Mouse (Mus musculus) liver, adult 2 months (tissue): ENCODE measurements around the gene Grwd1. TPM values are rescaled to one million over a fixed set of nuclear protein-coding genes. Genes with fewer than 3 reads are reported as not detected.

Experiments used
- DNase-seq: peaks from one replicate; pipeline ENCODE4 v3.0.0-alpha.2; 2011; ENCODE audit warnings: low read depth, low spot score; ENCODE audit errors: extremely low read depth
- H3K27ac ChIP-seq: fragments of 200-500 bp; replicated peaks from 2 replicates; pipeline ENCODE4 v1.5.1; 2012; ENCODE audit warnings: low read depth, mild to moderate bottlenecking, control low read depth, inconsistent platforms, low read length; ENCODE audit not compliant: insufficient read depth
- H3K27me3 ChIP-seq: fragments of 200-500 bp; 2 replicates; pipeline ENCODE4 v1.6.1; 2012; ENCODE audit warnings: mild to moderate bottlenecking, moderate library complexity, low read length, inconsistent platforms; ENCODE audit not compliant: control insufficient read depth, insufficient read depth
- H3K36me3 ChIP-seq: fragments of 200-500 bp; 2 replicates; pipeline ENCODE4 v1.6.1; 2012; ENCODE audit warnings: low read length, inconsistent platforms; ENCODE audit not compliant: control insufficient read depth, insufficient read depth
- H3K4me1 ChIP-seq: fragments of 200-500 bp; 2 replicates; pipeline ENCODE4 v1.6.1; 2011; ENCODE audit warnings: low read length; ENCODE audit not compliant: control insufficient read depth, insufficient read depth
- H3K4me3 ChIP-seq: fragments of 200-500 bp; 2 replicates; pipeline ENCODE4 v1.5.1; 2011; ENCODE audit warnings: low read depth, mild to moderate bottlenecking, control low read depth, low read length, moderate library complexity; ENCODE audit not compliant: insufficient read depth
- H3K79me2 ChIP-seq: fragments of 200-500 bp; 2 replicates; pipeline ENCODE4 v1.6.1; 2012; ENCODE audit warnings: inconsistent platforms, mild to moderate bottlenecking, low read length, moderate library complexity; ENCODE audit not compliant: control insufficient read depth, insufficient read depth
- H3K9ac ChIP-seq: fragments of 200-500 bp; 2 replicates; pipeline ENCODE4 v1.6.1; 2012; ENCODE audit warnings: low read depth, mild to moderate bottlenecking, control low read depth, inconsistent platforms, low read length
- CTCF ChIP-seq: fragments of 200-500 bp; IDR thresholded peaks from 2 replicates; pipeline ENCODE4 v1.5.1; 2011; ENCODE audit warnings: low read depth, low read length, control low read depth
- POLR2A ChIP-seq: fragments of 200-500 bp; IDR thresholded peaks from 2 replicates; pipeline ENCODE4 v1.6.1; 2011; ENCODE audit warnings: low read length, control low read depth; ENCODE audit not compliant: insufficient read depth; ENCODE audit errors: extremely low read depth
- WGBS: fragments of 180-500 bp; shearing (Covaris S2); methylation state at CpG from one replicate; pipeline ENCODE4 v1.1.7; 2018; 5-methylcytosine and 5-hydroxymethylcytosine counted together
- polyA plus RNA-seq: library from polyadenylated mRNA; depleted of rRNA; stranded (reverse); fragments of >200 nt; gene quantifications from 2 replicates; pipeline ENCODE4 v1.2.3, GENCODE M21; 2012
- total RNA-seq: library from RNA; depleted of rRNA; stranded (reverse); fragments of >200 nt; gene quantifications from 2 replicates; pipeline ENCODE4 v1.2.3, GENCODE M21; 2014

Gene Grwd1
- total and polyA plus RNA-seq, 2 experiments, result 5.3 to 11.0 TPM

DNA sequence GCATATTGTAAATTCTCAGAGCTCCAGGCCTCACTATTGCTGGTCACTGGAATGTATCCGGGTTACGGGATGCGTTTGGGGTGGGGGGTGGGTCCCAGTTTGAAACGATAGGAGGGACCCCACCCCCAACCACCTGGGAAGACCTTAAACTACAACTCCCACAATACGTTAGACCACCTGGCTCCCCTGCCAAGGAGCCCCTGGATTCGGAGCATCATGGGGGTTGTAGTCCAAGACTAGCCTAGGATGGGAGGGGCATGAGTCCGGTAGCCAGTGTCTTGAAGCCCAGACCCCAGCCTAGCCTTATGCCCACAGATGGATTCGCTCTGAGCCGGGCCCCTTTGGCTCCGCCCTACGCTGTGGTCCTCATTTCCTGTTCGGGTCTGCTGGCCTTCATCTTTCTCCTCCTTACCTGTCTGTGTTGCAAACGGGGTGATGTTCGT lies 44.6 kb downstream of the Grwd1 start:
- H3K4me3 ChIP-seq, result no peak overlapping the region
- H3K27ac ChIP-seq, result no peak overlapping the region
- peaks cover 15% of the 10 kb centered on the region for H3K27me3 ChIP-seq
- H3K79me2 ChIP-seq, result no peaks in the 10 kb centered on the region
- H3K4me1 ChIP-seq, result peaks cover 4% of the 10 kb centered on the region
- no peak for DNase-seq
- H3K9ac ChIP-seq, result no peak overlapping the region
- TF ChIP-seq POLR2A (no peak), CTCF (no peak)
- WGBS, result 11% methylated on average over 14 of the region's 14 CpGs
- no peaks in the 10 kb centered on the region for H3K36me3 ChIP-seq

GRCm38 (mm10) chr7:45785388-45786135 lies 45.2 kb downstream of the Grwd1 start:
- no peak for TF ChIP-seq POLR2A
- no peak for TF ChIP-seq CTCF
- DNase-seq, result no peak
- 5% methylated on average over 34 of the region's 42 CpGs for WGBS
- Histone ChIP-seq H3K36me3 (no peaks in the 10 kb centered on the region), H3K4me1 (peaks cover 4% of the 10 kb centered on the region), H3K4me3 (no peak overlapping the region), H3K79me2 (no peaks in the 10 kb centered on the region), H3K9ac (no peak overlapping the region), H3K27ac (no peak overlapping the region), H3K27me3 (peaks cover 15% of the 10 kb centered on the region)

GRCm38 (mm10) chr7:45784524-45785372 lies 46.0 kb downstream of the Grwd1 start, which contains the start of gene Sult2b1:
TSS of gene Sult2b1 (minus strand) at chr7:45784669.
- no peaks in the 10 kb centered on the region for H3K79me2 ChIP-seq
- H3K27me3 ChIP-seq, result peaks cover 15% of the 10 kb centered on the region
- H3K27ac ChIP-seq, result no peak within 1 kb of the TSS
- H3K36me3 ChIP-seq, result no peaks in the 10 kb centered on the region
- whole genome bisulfite sequencing, result 32% methylated on average over 18 of the region's 20 CpGs
- H3K9ac ChIP-seq, result peak within 1 kb of the TSS; percentile 57
- TF ChIP-seq CTCF, result no peak
- no peak for TF ChIP-seq POLR2A
- no peak for DNase-seq
- peaks cover 4% of the 10 kb centered on the region for H3K4me1 ChIP-seq
- peak within 1 kb of the TSS; percentile 51 for H3K4me3 ChIP-seq

GRCm38 (mm10) chr7:45783511-45784091 lies 47.1 kb downstream of the Grwd1 start, which contains the start of gene Lmtk3:
TSS of gene Lmtk3 (plus strand) at chr7:45783738.
- peaks cover 4% of the 10 kb centered on the region for H3K4me1 ChIP-seq
- DNase-seq, result peak; percentile 71
- H3K27ac ChIP-seq, result no peak within 1 kb of the TSS
- no peaks in the 10 kb centered on the region for H3K36me3 ChIP-seq
- H3K9ac ChIP-seq, result peak within 1 kb of the TSS; percentile 57
- H3K4me3 ChIP-seq, result peak within 1 kb of the TSS; percentile 51
- TF ChIP-seq POLR2A (no peak), CTCF (peak; percentile 22; the same call in 1 of the 2 replicates)
- WGBS, result 2% methylated on average over 38 of the region's 38 CpGs
- H3K79me2 ChIP-seq, result no peaks in the 10 kb centered on the region
- peaks cover 15% of the 10 kb centered on the region for H3K27me3 ChIP-seq

- H3K27ac ChIP-seq, result no peak overlapping the region
- WGBS, result 31% methylated on average over 4 of the region's 4 CpGs
- DNase-seq, result peak; percentile 28
- H3K9ac ChIP-seq, result no peak overlapping the region
- peaks cover 15% of the 10 kb centered on the region for H3K27me3 ChIP-seq
- H3K79me2 ChIP-seq, result no peaks in the 10 kb centered on the region
- H3K36me3 ChIP-seq, result no peaks in the 10 kb centered on the region
- H3K4me1 ChIP-seq, result peaks cover 4% of the 10 kb centered on the region
- no peak for TF ChIP-seq CTCF
- TF ChIP-seq POLR2A, result no peak
- H3K4me3 ChIP-seq, result no peak overlapping the region
Observed at GRCm38 (mm10) chr7:45782271-45782670, 48.5 kb downstream of the Grwd1 start.
